Mouse (Mus musculus): Measurements from ENCODE around the gene Trappc3l.

DNA sequence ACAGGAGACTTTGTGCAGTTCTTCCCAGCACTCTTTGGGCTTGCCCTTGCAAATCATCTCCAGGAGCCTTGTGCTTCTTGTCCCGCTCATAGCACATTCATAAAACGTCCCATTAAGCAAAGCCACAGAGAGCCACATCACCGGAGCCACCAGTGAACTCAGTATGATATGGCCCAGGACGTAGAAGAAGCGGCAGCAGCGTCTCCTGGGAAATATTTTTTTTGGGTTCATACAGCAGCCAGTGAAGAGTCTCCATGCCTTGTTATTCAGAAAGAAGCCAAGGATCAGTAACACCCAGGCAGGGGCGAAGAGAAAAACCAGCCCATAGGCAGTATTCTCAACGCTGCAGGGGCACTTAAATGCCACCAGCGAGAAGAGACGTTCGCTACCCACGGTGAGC is 58.6 kb downstream of the Trappc3l start:
- no peak for TF ChIP-seq POLR2A (IDR thresholded peaks at IDR 0.05; ENCODE audit: control insufficient read depth, extremely low read depth, insufficient read depth, low read length, poor library complexity)
- TF ChIP-seq CTCF (IDR thresholded peaks at IDR 0.05; ENCODE audit: borderline replicate concordance, control insufficient read depth, extremely low read depth, insufficient read depth, low read length, poor library complexity) = no peak
